Mouse (Mus musculus) embryo, embryonic 9.5 days (tissue): ENCODE measurements around the gene Tor3a.

Experiments used
- DNase-seq: peaks from one replicate; pipeline ENCODE4 v3.0.0-alpha.2; 2017; ENCODE audit errors: extremely low spot score

Tor3a gene

GRCm38 (mm10) chr1:156674195-156675000 is at the start of gene Tor3a:
Gene Tor3a, minus strand, starts transcription at chr1:156674356.
- DNase-seq: peak; percentile 75

GRCm38 (mm10) chr1:156722089-156722488 is 47.9 kb upstream of the Tor3a start:
- no peak for DNase-seq

DNA sequence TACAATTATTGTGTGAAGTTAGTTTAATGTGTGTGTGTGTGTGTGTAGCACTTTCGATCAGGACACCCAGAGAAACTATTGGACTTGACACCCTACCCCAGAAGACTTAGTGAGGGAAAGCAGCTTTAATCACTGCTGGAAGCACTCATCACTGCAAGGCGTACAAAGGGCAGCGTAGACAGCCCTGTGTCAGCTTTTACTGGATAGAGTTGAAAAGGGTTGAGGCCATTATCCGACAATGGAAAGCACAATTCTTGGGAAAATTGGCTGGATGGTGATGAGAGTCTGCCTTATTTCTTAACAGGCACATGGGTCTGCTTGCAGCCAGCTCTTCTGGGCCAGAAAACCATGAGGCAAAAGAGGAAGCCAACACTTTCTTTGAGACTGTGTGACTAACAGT is 45.9 kb upstream of the Tor3a start:
- DNase-seq: no peak

GRCm38 (mm10) chr1:156718950-156719805 is 45.0 kb upstream of the Tor3a start, which contains the start of gene Fam20b:
Gene Fam20b, minus strand, starts transcription at chr1:156719086.
- peak; percentile 98 for DNase-seq

DNA sequence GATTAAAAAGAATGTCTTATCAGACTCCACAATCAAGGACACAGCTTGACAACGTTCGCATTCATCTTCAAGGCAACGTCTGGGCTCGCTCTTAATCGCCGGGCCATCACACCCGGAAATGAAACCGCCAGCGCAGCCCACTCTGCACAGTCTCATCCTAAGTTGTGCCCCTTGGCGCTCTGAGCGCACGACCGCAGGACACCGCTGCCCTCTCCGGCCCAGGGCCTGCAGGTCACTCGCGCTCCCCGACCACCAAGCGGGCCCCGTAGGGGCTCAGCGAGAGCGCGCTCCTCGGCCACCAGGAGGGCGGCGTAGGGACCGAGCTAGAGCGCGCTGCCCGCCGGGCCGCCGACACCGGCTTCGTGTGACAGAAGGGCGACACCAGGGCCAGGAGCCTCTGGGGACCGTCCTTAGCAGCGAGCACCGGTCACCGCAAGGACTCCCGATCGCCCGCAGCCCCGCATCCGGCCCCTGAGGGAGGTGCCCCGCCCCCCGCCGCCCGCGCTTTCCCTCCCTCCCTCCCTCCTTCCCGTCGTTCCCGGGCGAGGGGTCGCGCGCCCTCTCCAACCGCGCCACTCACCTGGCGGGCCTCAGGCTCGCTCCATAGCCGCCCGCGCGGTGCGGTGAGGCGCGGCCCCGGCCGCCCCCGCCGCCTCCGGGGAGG is 44.3 kb upstream of the Tor3a start:
- DNase-seq: peak; percentile 86

DNA sequence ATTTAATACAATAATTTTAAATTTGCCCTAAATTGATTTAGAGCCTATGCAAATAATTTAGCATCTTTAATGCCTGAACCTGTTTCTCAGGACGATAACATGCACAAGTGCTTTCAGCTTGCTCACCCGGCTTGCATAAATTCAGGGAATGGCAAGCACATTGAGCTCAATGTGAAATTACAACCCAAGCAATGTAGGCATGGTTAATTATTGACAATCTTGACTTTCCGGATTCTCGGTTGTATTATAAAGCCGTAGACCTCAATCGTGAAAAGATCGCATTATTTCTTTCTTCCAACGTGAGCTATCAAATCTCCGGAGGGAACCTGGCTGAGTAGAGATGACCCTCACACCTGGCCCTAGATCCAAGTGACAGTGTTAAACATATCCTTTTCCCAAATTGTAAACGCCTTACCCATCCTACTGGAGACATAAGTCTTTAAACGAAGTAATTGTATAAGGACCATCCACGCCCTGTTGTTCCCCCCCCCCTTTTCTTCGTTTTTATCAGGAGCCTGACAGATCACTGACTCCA is 43.7 kb upstream of the Tor3a start:
- no peak for DNase-seq

GRCm38 (mm10) chr1:156716681-156717080 is 42.5 kb upstream of the Tor3a start:
- no peak for DNase-seq

GRCm38 (mm10) chr1:156710472-156711098 is 36.4 kb upstream of the Tor3a start:
- no peak for DNase-seq

DNA sequence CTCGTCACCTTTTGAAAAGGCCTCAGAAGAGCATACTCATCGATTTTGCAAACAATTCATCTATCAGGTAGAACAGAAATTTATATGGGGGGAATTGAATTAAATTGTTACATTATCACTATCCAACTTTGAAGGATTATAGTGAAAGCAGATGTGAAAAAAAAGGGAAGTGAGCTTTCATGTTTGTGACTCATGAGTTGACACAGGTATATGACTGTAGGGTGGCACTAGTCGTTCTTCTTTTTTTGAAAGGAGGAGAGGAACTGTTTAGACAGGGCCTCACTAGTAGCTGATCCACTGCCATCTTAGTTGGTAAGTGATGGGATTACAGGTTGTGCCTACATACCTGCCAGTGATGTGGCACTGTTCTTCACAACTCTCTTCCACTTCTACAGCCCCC is 34.5 kb upstream of the Tor3a start:
- DNase-seq: no peak

DNA sequence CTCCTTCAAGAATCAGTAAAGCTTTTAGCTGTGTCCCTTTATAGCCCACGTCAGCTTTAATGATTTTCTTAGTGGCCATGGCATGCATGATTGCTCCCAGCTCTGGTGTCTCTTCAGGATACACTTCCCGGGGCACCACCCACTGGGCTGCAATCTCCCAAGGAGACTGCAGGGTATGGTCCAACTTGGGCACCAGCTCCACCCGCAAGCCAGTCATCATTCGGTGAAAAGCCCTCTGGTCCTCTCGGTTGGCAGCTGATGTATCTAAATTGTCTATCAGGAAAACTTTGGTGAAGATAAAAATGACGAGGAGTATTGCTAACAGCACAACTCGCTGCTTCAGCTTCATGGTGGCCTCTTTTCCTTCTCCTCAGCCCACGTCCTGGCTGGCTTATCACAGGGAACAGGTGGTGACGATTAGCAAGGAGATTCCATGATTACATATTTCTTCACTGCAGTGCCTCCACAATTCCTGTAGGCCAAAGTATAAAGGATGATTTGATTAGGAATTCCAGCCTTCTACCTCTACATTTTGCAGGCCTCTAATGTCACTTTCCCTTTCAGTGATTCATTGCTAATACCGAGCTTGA is 31.6 kb upstream of the Tor3a start:
- DNase-seq: no peak

DNA sequence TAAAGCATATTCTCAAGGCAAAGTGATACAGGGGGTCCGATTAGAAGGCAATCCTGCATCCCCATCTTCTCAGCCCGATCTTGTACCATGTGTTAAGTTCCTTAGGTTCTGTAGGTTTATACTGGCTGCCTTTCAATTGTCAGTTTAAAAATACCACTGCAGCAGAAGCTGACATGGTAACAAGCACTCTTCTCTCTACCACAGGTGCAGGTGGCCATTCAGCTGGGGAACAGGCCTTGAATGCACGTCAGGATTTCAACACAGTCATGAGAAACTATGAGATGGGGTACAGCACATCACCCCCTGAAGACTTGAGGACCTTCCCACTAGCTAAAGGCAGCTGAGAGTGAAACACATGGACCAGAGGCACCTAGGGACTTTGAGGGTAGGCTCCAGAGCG is 29.3 kb upstream of the Tor3a start:
- DNase-seq: no peak

DNA sequence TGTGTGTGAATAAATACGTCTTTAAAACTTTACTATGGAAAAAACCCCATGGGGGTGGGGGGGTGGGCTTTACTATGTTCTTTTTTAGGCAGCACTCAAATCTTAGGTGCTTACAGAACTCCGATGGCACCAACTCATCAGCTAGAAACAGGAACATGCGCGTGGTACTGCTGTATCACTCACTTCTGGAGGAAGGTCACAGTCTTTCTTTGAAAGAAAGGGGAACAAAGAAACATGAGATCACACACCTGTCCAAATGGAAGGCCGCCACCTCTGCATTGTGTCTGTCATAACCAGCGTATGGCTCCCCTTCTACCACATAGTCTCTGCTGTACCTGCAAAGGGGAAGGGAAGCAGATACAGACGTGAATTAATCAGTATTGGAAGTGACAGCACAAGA is 28.0 kb upstream of the Tor3a start:
- no peak for DNase-seq

GRCm38 (mm10) chr1:156686025-156686661 is 12.0 kb upstream of the Tor3a start:
- DNase-seq: no peak

- no peak for DNase-seq
Observed at GRCm38 (mm10) chr1:156679599-156679998, 5.4 kb upstream of the Tor3a start.

- DNase-seq: no peak
Observed at GRCm38 (mm10) chr1:156677230-156677629, 3.1 kb upstream of the Tor3a start.

DNA sequence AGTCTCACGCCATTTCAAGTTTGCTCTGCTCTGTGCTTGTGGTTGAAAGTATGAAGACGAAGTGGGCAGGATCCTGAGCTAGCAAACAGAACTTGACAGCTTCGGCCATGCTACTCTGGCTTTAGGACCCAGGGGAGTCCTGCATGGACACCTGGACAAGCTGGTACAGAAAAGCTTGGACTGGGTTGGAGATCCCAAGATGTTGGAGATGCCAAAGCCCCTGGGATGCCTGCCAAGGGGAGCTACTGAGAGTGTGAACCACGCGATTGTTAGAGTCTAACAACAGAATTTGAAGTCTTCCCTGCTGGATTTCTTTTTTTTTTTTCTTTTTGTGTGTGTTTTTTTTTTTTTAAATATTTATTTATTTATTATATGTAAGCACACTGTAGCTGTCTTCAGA is 2.4 kb upstream of the Tor3a start:
- DNase-seq: no peak

DNA sequence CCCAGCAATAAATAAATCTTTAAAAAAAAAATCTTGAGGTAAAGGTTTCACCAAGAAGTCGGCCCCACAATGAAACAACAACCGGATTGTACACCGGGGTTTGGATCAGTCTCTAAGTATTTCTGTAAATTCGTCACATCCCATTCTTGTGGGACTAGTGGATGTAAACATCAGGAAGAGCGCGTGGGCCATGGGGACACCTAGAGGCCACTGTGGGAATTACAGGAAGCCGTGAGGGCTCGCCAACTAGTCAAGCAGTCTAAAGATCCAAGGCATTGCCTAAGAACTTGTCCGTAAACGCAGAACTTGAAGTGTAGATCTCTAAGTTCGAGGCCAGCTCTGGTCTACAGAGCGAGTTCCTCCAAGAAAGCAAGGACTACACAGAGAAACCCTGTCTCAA is 2.0 kb upstream of the Tor3a start:
- DNase-seq: peak; percentile 64

DNA sequence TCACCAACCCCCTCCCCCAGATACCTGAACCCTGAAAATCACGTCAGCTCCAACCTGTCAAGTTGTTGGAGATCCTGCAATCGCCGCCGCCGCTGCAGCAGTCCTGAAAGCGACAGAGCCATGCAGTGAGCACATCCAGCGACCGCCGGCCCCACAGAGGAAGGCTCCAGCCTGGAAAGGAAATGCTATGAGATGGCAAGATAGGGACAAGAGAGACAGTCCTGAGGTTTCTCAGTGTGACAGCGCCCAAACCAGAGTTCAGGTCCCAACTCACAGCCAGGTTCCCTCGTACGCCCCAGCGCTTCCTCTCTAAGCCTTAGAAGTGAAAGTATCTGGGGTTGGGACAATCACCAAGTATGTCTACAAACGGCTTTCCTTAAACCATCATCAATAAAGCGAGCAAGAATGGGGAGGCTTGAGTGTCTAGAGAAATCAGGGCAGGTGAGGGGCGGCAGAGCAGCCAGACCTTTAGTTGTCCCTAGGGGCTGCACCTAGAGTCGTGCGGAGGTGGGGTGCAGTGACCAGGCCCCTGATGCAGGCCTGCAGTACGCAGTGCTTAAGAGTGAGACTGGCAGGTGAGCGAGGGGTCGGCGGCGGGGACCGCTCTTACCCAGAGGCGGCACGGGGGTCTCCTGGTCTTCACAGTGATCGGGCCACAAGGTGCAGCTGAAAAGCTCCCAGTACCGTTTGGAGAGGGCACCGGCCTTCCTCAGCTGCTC is 521 bp downstream of the Tor3a start:
- DNase-seq: peak; percentile 50

DNA sequence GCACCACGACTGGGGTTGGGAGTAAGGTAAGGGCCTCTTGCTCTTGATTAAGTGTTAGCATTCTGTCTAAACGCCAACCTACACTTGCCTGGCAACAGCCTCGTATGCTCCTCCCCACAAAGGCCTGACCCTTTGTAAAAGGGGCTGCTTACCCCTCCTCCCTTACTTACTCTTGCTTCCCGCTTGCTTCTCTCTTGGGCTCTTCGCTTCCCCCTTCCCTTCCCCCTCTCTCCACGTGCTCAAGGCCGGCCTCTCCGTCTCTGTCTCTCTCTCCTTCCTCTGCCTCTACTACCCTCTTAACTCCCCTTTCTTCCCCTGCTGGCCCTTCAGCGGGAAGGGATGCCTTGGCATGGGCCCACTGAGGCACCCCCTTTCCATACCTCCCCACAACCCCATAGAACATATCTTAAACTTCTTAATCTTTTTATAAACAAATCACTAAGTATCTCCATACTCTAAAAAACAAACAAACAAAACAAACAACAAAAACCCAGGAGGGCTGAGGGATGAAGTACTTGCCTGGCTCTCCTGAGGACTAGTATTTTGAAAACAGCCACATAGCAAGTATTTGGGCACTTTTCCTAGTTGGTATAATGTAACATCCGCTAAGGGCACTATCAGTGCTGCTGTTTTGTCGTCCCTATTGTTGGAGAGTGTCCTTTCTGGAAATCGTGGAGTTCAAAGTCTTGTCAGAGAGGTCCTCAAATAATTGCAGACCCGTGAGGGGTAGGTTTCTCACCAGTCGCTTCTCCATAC is 1.3 kb downstream of the Tor3a start:
- DNase-seq: peak; percentile 44
